Mouse (Mus musculus) neutrophil, adult 5-6 weeks (primary cell): ENCODE measurements around the gene Dlec1. TPM values are rescaled to one million over a fixed set of nuclear protein-coding genes. Genes with fewer than 3 reads are reported as not detected.
A peak's percentile ranks its signal among the peaks of the same experiment; 100 is the strongest.

Source experiments
- ATAC-seq: fragments of 151-379, 151-347 bp; 2 replicates; pipeline ENCODE4 v1.8.0; 2017; ENCODE audit warnings: mild to moderate bottlenecking, moderate TSS enrichment; ENCODE audit not compliant: insufficient number of reproducible peaks, poor library complexity, low FRiP score, severe bottlenecking; ENCODE audit errors: extremely low read depth
- total RNA-seq: library from RNA; stranded (forward); fragments of 200-1000 nt; gene quantifications from 2 replicates; pipeline ENCODE4 v1.2.3, GENCODE M21; 2017

Gene Dlec1
- total RNA-seq, result not detected in 2 replicates

- ATAC-seq, result peak; percentile 57
These were observed at the start of gene Dlec1 for GRCm38 (mm10) chr9:119101992-119102782. Gene Dlec1 (plus strand): TSS chr9:119102478.

GRCm38 (mm10) chr9:119053964-119054576 is 48.2 kb upstream of the Dlec1 start:
- no peak for ATAC-seq

GRCm38 (mm10) chr9:119055336-119055735 is 46.9 kb upstream of the Dlec1 start:
- ATAC-seq, result no peak

GRCm38 (mm10) chr9:119058245-119058644 is 44.0 kb upstream of the Dlec1 start:
- ATAC-seq, result no peak

GRCm38 (mm10) chr9:119060701-119061100 is 41.6 kb upstream of the Dlec1 start:
- no peak for ATAC-seq

- ATAC-seq, result no peak
These were observed 39.1 kb upstream of the Dlec1 start for GRCm38 (mm10) chr9:119063036-119063644.

GRCm38 (mm10) chr9:119064296-119064695 is 38.0 kb upstream of the Dlec1 start:
- no peak for ATAC-seq

GRCm38 (mm10) chr9:119067601-119068000 is 34.7 kb upstream of the Dlec1 start:
- ATAC-seq, result no peak

- no peak for ATAC-seq
These were observed 34.0 kb upstream of the Dlec1 start for GRCm38 (mm10) chr9:119068266-119068665.

- no peak for ATAC-seq
These were observed 32.0 kb upstream of the Dlec1 start for GRCm38 (mm10) chr9:119070173-119070825.

GRCm38 (mm10) chr9:119071786-119072185 is 30.5 kb upstream of the Dlec1 start:
- no peak for ATAC-seq

- no peak for ATAC-seq
These were observed 28.9 kb upstream of the Dlec1 start for GRCm38 (mm10) chr9:119073184-119073895.

GRCm38 (mm10) chr9:119075685-119076084 is 26.6 kb upstream of the Dlec1 start:
- no peak for ATAC-seq

- no peak for ATAC-seq
These were observed 22.1 kb upstream of the Dlec1 start for GRCm38 (mm10) chr9:119080040-119080675.

- ATAC-seq, result no peak
These were observed 20.2 kb upstream of the Dlec1 start for GRCm38 (mm10) chr9:119082039-119082438.

GRCm38 (mm10) chr9:119082656-119083430 is 19.4 kb upstream of the Dlec1 start:
- ATAC-seq, result no peak

- no peak for ATAC-seq
These were observed 18.3 kb upstream of the Dlec1 start for GRCm38 (mm10) chr9:119083966-119084365.

- no peak for ATAC-seq
These were observed 15.8 kb upstream of the Dlec1 start for GRCm38 (mm10) chr9:119086451-119086850.
